12 mouse cellular contexts compared by ENCODE assay signal in the genomic region with DNA sequence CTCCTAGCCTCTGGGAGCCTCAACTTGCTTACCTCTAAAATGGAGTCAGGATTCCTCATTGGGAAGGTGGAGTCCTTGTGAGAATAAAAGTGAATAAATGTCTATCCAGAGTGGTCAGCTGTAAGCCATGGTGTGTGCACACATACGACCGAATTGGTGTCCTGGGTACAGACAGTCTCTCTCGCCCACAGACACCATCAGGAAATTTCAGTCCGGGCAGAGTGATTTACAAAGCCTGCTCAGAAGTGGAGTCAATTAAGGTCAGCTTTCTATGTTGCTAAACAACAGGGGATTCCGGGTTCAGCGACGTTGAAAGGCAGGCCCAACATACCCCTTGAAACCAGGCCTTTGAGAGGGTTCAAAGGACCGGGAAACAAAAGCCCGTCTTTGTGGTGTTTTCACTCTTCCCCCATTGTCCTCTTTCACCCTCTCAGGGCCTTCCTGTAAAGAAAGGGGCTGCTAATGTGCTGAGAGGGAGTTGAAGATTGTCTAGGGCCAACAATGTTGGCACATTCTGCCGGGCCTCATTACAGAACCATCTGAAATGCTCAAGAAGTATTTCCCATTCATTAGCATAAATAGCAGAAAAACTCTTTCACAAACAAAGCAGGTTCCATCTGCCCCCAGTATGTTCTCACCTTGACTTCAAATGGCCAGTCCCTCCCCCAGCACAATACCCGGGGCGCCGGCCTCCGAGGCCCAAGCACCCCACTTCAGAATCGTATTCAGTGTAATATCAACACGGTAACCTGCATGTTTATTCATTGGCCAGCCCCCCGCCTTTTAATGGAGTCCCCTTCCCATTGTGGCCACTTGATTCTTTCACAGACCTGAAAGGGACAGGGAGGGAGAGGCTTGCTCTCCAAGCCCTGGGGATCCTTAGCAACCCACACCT.
DNase-seq lines count a peak whose midpoint lies in the region; ATAC-seq and TF ChIP-seq lines count a peak whose summit lies in the region.
"Had no signal": no experiment of that assay in that cellular context is flagged by ENCODE, and none has a peak within 500 bp of the region (broad histone marks: within the 10 kb centered on the region; RNA-seq: fewer than 3 reads in every experiment).

No protein-coding gene starts in this region.

- DNase-seq in brain, embryonic 14.5 days (ENCODE audit: low read depth) = peak; percentile 94
- peak; percentile 82 for DNase-seq in forebrain, embryonic 11.5 days (ENCODE audit: low spot score)
- no peak for DNase-seq in spleen, postnatal 4 days (ENCODE audit: low spot score in 2 of 2)
- no peak for DNase-seq in heart, embryonic 10.5 days (ENCODE audit: low spot score)
- DNase-seq: cerebellum, postnatal 10 days; gastrocnemius, adult 2 months; left cerebral cortex, postnatal 4 days had no signal

- no peaks in the 10 kb centered on the region for H3K36me3 ChIP-seq in forebrain, embryonic 11.5 days (ENCODE audit: control insufficient read depth, insufficient read depth, low read length)
- no peaks in the 10 kb centered on the region for H3K36me3 ChIP-seq in hindbrain, embryonic 15.5 days
- no peaks in the 10 kb centered on the region for H3K36me3 ChIP-seq in neural tube, embryonic 12.5 days
- no peaks in the 10 kb centered on the region for H3K36me3 ChIP-seq in heart, embryonic 10.5 days
- H3K36me3 ChIP-seq: liver, embryonic 15.5 days had no signal

- H3K9me3 ChIP-seq in forebrain, embryonic 11.5 days (ENCODE audit: control insufficient read depth, low read length) = no peaks in the 10 kb centered on the region
- no peaks in the 10 kb centered on the region for H3K9me3 ChIP-seq in hindbrain, embryonic 15.5 days
- peaks cover 7% of the 10 kb centered on the region; the same call in 1 of the 2 replicates for H3K9me3 ChIP-seq in neural tube, embryonic 12.5 days
- no peaks in the 10 kb centered on the region for H3K9me3 ChIP-seq in heart, embryonic 10.5 days
- H3K9me3 ChIP-seq: liver, embryonic 15.5 days had no signal

- H3K4me1 ChIP-seq in forebrain, embryonic 11.5 days (replicated peaks; ENCODE audit: control insufficient read depth, insufficient read depth, low read length) = peaks cover 6% of the 10 kb centered on the region
- H3K4me1 ChIP-seq in hindbrain, embryonic 15.5 days (replicated peaks) = peaks cover 7% of the 10 kb centered on the region; the same call in 1 of the 2 replicates
- peaks cover 27% of the 10 kb centered on the region for H3K4me1 ChIP-seq in neural tube, embryonic 12.5 days
- peaks cover under 1% of the 10 kb centered on the region for H3K4me1 ChIP-seq in heart, embryonic 10.5 days

- H3K9ac ChIP-seq in forebrain, embryonic 11.5 days (ENCODE audit: low read length) = no peak overlapping the region
- H3K9ac ChIP-seq in hindbrain, embryonic 15.5 days = no peak overlapping the region
- H3K9ac ChIP-seq in neural tube, embryonic 12.5 days = no peak overlapping the region
- H3K9ac ChIP-seq: liver, embryonic 15.5 days had no signal

- no peak for TF ChIP-seq POLR2A in brain, embryonic 14.5 days (IDR thresholded peaks at IDR 0.05; ENCODE audit: borderline replicate concordance, extremely low read depth, insufficient read depth, insufficient read length, poor library complexity, severe bottlenecking)

- TF ChIP-seq CTCF in brain, embryonic 14.5 days (IDR thresholded peaks at IDR 0.05; ENCODE audit: borderline replicate concordance, extremely low read depth, insufficient read depth, insufficient read length) = no peak

- peak overlapping the region; percentile 19; the same call in 1 of the 2 replicates for H3K4me2 ChIP-seq in forebrain, embryonic 11.5 days (ENCODE audit: low read depth, low read length, severe bottlenecking)
- H3K4me2 ChIP-seq in hindbrain, embryonic 15.5 days = no peak overlapping the region
- H3K4me2 ChIP-seq in neural tube, embryonic 12.5 days (replicated peaks) = 0 out of 2 replicates have a peak overlapping the region, but pooled peaks have one; percentile 7
- H3K4me2 ChIP-seq: liver, embryonic 15.5 days had no signal

- WGBS in forebrain, embryonic 11.5 days = 7% methylated on average over 17 of the region's 17 CpGs
- 14% methylated on average over 17 of the region's 17 CpGs for WGBS in hindbrain, embryonic 15.5 days
- WGBS in neural tube, embryonic 12.5 days = 11% methylated on average over 17 of the region's 17 CpGs
- 56% methylated on average over 17 of the region's 17 CpGs for WGBS in heart, embryonic 10.5 days

- H3K27ac ChIP-seq in forebrain, embryonic 11.5 days (ENCODE audit: low read depth, low read length) = no peak overlapping the region
- no peak overlapping the region for H3K27ac ChIP-seq in hindbrain, embryonic 15.5 days (replicated peaks)
- no peak overlapping the region for H3K27ac ChIP-seq in neural tube, embryonic 12.5 days
- H3K27ac ChIP-seq in heart, embryonic 10.5 days = no peak overlapping the region
- H3K27ac ChIP-seq: gastrocnemius, adult 2 months; liver, embryonic 15.5 days had no signal

- peaks cover 78% of the 10 kb centered on the region for H3K27me3 ChIP-seq in forebrain, embryonic 11.5 days (ENCODE audit: control insufficient read depth, insufficient read depth, low read length)
- H3K27me3 ChIP-seq in hindbrain, embryonic 15.5 days = peaks cover 69% of the 10 kb centered on the region
- peaks cover 33% of the 10 kb centered on the region for H3K27me3 ChIP-seq in neural tube, embryonic 12.5 days (replicated peaks)
- peaks cover 60% of the 10 kb centered on the region for H3K27me3 ChIP-seq in heart, embryonic 10.5 days (ENCODE audit: insufficient read depth, poor library complexity, severe bottlenecking)

- no peak overlapping the region for H3K4me3 ChIP-seq in forebrain, embryonic 11.5 days (ENCODE audit: low read depth, low read length)
- no peak overlapping the region for H3K4me3 ChIP-seq in hindbrain, embryonic 15.5 days
- no peak overlapping the region for H3K4me3 ChIP-seq in neural tube, embryonic 12.5 days
- H3K4me3 ChIP-seq in heart, embryonic 10.5 days = no peak overlapping the region
- H3K4me3 ChIP-seq: gastrocnemius, adult 2 months; liver, embryonic 15.5 days had no signal

- peak; percentile 90 for ATAC-seq in forebrain, embryonic 11.5 days (replicated peaks; ENCODE audit: low FRiP score)
- ATAC-seq in hindbrain, embryonic 15.5 days (ENCODE audit: low FRiP score, low read depth) = peak; percentile 63
- ATAC-seq in neural tube, embryonic 12.5 days (ENCODE audit: low FRiP score, low read depth) = peak; percentile 65
- ATAC-seq in erythroblast, adult 5-6 weeks (replicated peaks; ENCODE audit: low FRiP score, poor library complexity, severe bottlenecking) = no peak
- ATAC-seq: intestine, embryonic 16.5 days had no signal

Comparison
In these comparisons a context has a peak if more than half of its experiments do, and no peak if none do; other contexts are left out.
1. DNase-seq: peak in brain, embryonic 14.5 days (single experiment) and forebrain, embryonic 11.5 days (single experiment); none in spleen, postnatal 4 days (0 of 2) and heart, embryonic 10.5 days (single experiment).